9 mouse cellular contexts compared by ENCODE assay signal in the genomic region with DNA sequence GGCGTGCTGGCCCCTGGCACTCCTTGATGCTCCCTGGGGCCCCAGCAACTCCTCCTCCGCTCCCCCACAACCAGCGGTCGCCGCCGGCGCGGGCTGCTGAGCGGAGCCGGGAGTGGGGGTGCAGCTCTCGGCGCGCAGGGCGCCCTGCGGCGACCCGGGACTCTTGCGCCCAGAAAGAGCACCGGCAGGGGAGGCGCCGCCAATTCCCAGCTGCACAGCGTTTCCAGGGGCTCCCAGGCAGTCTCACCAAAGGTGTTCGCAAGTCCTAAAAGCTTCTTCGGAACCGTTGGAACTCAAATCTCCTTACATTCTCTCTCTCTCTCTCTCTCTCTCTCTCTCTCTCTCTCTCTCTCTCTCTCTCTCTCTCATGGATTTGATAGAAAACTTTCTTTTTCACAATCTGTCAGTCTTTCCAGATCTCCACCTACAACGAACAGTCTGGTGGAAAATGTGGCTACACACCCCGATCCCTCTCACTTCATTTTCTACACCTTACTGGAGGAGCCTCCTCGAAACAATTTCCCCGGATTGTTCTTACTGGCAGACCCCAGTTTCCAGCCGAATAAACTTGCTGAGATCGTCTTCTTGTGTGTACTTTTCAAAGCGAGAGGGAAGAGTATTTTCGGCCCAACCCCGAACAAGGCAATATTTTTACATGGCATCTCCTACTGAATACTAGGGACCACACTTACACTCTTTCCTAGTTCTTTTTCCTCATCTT. TPM values are rescaled to one million over a fixed set of nuclear protein-coding genes. Genes with fewer than 3 reads are reported as not detected.
DNase-seq lines count a peak whose midpoint lies in the region; ATAC-seq and TF ChIP-seq lines count a peak whose summit lies in the region.
"Had no signal": no experiment of that assay in that cellular context is flagged by ENCODE, and none has a peak within 500 bp of the region (broad histone marks: within the 10 kb centered on the region; RNA-seq: fewer than 3 reads in every experiment).

No protein-coding gene starts in this region.

- WGBS in heart, embryonic 10.5 days: under 1% methylated on average over 34 of the region's 34 CpGs
- whole genome bisulfite sequencing in limb, embryonic 12.5 days: under 1% methylated on average over 33 of the region's 34 CpGs
- under 1% methylated on average over 33 of the region's 34 CpGs for WGBS in neural tube, embryonic 15.5 days

- peak overlapping the region; percentile 52 for H3K4me3 ChIP-seq in left cerebral cortex, adult 2 months
- H3K4me3 ChIP-seq in heart, embryonic 10.5 days: peak overlapping the region; percentile 75
- H3K4me3 ChIP-seq in limb, embryonic 12.5 days (replicated peaks): peak overlapping the region; percentile 56
- peak overlapping the region; percentile 32 for H3K4me3 ChIP-seq in neural tube, embryonic 15.5 days (replicated peaks)

- 0 out of 2 replicates have a peak, but pooled peaks have one; percentile 0 for TF ChIP-seq POLR2A in brain, embryonic 14.5 days (IDR thresholded peaks at IDR 0.05; ENCODE audit: borderline replicate concordance, extremely low read depth, insufficient read depth, insufficient read length, poor library complexity, severe bottlenecking)

- intact Hi-C loops in left cerebral cortex, adult 2 months (cut with DNase I): loop anchor here (10.0 kb wide), 1 partner anchor 637 kb away; no protein-coding TSS in a partner anchor
- intact Hi-C loops in left cerebral cortex, postnatal 25 days (cut with DNase I): loop anchor here (5.0 kb wide), 1 partner anchor 195 kb away; no protein-coding TSS in a partner anchor
- intact Hi-C loops in left cerebral cortex, postnatal 14 days (cut with DNase I): loop anchor here (5.0 kb wide), 2 partner anchors 200 to 335 kb away; no protein-coding TSS in a partner anchor

- peaks cover 41% of the 10 kb centered on the region for H3K4me1 ChIP-seq in heart, embryonic 10.5 days
- peaks cover 43% of the 10 kb centered on the region for H3K4me1 ChIP-seq in limb, embryonic 12.5 days (replicated peaks)
- peaks cover 15% of the 10 kb centered on the region for H3K4me1 ChIP-seq in neural tube, embryonic 15.5 days

- peaks cover 94% of the 10 kb centered on the region for H3K27me3 ChIP-seq in heart, embryonic 10.5 days (ENCODE audit: insufficient read depth, poor library complexity, severe bottlenecking)
- H3K27me3 ChIP-seq in limb, embryonic 12.5 days: peaks cover 99% of the 10 kb centered on the region
- H3K27me3 ChIP-seq in neural tube, embryonic 15.5 days (replicated peaks): peaks cover 94% of the 10 kb centered on the region

- TF ChIP-seq CTCF in left cerebral cortex, adult 2 months (IDR thresholded peaks at IDR 0.05): no peak
- no peak for TF ChIP-seq CTCF in brain, embryonic 14.5 days (IDR thresholded peaks at IDR 0.05; ENCODE audit: borderline replicate concordance, extremely low read depth, insufficient read depth, insufficient read length)

- peak overlapping the region; percentile 95 for H3K4me2 ChIP-seq in limb, embryonic 12.5 days
- peak overlapping the region; percentile 57 for H3K4me2 ChIP-seq in neural tube, embryonic 15.5 days

- no peaks in the 10 kb centered on the region for H3K9me3 ChIP-seq in heart, embryonic 10.5 days
- no peaks in the 10 kb centered on the region for H3K9me3 ChIP-seq in limb, embryonic 12.5 days
- no peaks in the 10 kb centered on the region for H3K9me3 ChIP-seq in neural tube, embryonic 15.5 days (replicated peaks)

- ATAC-seq in limb, embryonic 12.5 days (ENCODE audit: insufficient number of reproducible peaks, insufficient read depth, low FRiP score, low TSS enrichment, low read depth): no peak
- ATAC-seq in neural tube, embryonic 15.5 days (ENCODE audit: low FRiP score): no peak

- no peak for DNase-seq in left cerebral cortex, adult 2 months (ENCODE audit: extremely low spot score in 1 of 2, low spot score in 2 of 2)
- no peak for DNase-seq in left cerebral cortex, postnatal 25 days (ENCODE audit: low spot score in 2 of 2)
- DNase-seq in brain, embryonic 14.5 days (ENCODE audit: low read depth): peak; percentile 63
- no peak for DNase-seq in heart, embryonic 10.5 days (ENCODE audit: low spot score)
- no peak for DNase-seq in thymus, adult 18-20 months
- DNase-seq in left cerebral cortex, postnatal 14 days (ENCODE audit: low spot score in 2 of 2): no peak

- no peaks in the 10 kb centered on the region for H3K36me3 ChIP-seq in heart, embryonic 10.5 days
- H3K36me3 ChIP-seq in limb, embryonic 12.5 days: no peaks in the 10 kb centered on the region
- 0 out of 2 replicates have a peak, but pooled peaks cover 2% of the 10 kb centered on the region for H3K36me3 ChIP-seq in neural tube, embryonic 15.5 days

- peak overlapping the region; percentile 62; the same call in 1 of the 2 replicates for H3K27ac ChIP-seq in left cerebral cortex, adult 2 months
- H3K27ac ChIP-seq in heart, embryonic 10.5 days: peak overlapping the region; percentile 84
- H3K27ac ChIP-seq in limb, embryonic 12.5 days: 0 out of 2 replicates have a peak overlapping the region, but pooled peaks have one; percentile 29
- H3K27ac ChIP-seq in neural tube, embryonic 15.5 days (replicated peaks): no peak overlapping the region

- peak overlapping the region; percentile 58 for H3K9ac ChIP-seq in limb, embryonic 12.5 days (replicated peaks)
- no peak overlapping the region for H3K9ac ChIP-seq in neural tube, embryonic 15.5 days (replicated peaks)

RNA-seq across cellular contexts. Expression of a gene that starts 0.5 kb away (rescaled TPM):
- 1 to 10 TPM; 5.0 to 7.4 TPM for total RNA-seq in left cerebral cortex, adult 2 months (2021)
- 1 to 10 TPM; 6.0 to 6.3 TPM for total RNA-seq in left cerebral cortex, postnatal 25 days (2021)
- 18.5 and 18.8 TPM in 2 replicates for polyA plus RNA-seq in brain, embryonic 14.5 days (2012; rRNA removed)
- 0.12 and 0.33 TPM in 2 replicates for polyA plus RNA-seq in heart, embryonic 10.5 days (2016; fragmentation: Nextera tagmentation; extraction: Ambion mirVana)
- polyA plus RNA-seq in limb, embryonic 12.5 days (2016; fragmentation: Nextera tagmentation; extraction: Ambion mirVana): 0.97 and 1.1 TPM in 2 replicates
- polyA plus RNA-seq in neural tube, embryonic 15.5 days (2015; fragmentation: Nextera tagmentation; extraction: Ambion mirVana): not detected in 2 replicates
- 1 to 10 TPM; 6.1 to 9.1 TPM for total RNA-seq in left cerebral cortex, postnatal 14 days (2021)
- total RNA-seq: adrenal gland, adult 18-20 months had no signal
